Mouse (Mus musculus): ENCODE measurements at regions not wholly inside any gene's neighbourhood (a gene's known extent, or its start where the extent isn't known, plus 50 kb on each side); places are given as distances from the start of the nearest gene placed in this dataset.

GRCm38 (mm10) chr13:46123446-46123845 is 150.1 kb upstream of the Stmnd1 start:
- no peak for DNase-seq (ENCODE audit: low spot score in 2 of 2)

DNA sequence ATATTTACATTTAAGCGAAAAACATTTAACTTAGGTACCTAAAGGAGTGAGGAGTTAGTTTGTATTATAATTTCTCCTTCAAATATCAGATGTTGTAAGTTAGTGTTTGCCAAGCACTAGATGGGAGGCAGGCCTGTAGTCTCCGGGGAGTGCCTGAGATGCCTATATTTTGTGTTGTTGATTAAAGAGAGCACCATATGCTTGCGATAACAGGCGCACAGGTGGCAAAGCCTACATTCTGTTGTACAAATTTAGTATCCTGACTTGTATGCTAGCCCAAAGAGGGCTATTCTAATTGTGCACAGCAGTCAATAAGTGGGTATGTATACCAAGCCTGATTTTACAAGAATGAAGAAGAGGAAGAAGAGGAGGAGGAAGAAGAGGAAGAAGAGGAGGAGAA is 151.8 kb upstream of the Atxn1 start:
- DNase-seq (ENCODE audit: low spot score in 2 of 2): no peak

DNA sequence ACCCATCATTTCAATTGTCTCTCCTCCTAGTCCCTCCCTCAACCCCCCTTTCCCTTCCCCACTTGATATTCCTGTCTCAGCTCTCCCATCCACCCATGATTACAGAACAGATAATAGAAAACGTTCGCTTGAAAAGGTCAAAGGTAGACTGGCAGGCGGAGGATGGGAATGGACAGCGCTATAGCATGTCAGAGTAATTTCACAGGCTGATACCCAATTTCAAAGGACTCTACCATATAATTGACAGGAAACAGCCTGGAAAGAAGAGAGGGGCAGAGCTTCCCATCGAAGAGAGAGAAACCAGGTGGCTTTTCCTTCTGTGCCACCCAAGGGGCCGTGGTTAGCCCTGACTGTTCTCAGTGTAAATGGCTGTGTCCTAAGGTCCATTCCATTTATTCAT is 140.2 kb upstream of the Atxn1 start:
- no peak for DNase-seq (ENCODE audit: low spot score in 2 of 2)

DNA sequence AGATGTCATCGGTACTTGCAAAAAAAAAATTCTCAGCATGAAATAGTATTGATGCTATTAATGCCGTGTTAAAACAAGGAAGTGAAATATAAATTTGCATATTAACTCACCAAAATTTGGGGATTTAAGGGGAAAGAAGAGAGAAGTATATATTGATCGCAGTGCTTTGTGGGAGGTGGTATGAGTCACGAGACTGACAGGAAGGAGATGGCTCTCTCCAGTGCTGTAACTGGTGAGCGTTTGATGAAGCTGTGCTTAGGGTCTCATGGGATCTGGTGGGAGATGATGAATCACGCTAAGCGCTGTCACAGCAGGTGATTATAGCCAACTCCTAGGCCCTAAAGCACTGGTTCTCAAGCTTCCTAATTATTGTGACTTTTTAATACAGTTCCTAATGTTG is 133.8 kb upstream of the Atxn1 start:
- DNase-seq (ENCODE audit: low spot score in 2 of 2): peak in 1 of 2 experiments; percentile 29

GRCm38 (mm10) chr13:46098131-46098530 is 133.3 kb upstream of the Atxn1 start:
- DNase-seq (ENCODE audit: low spot score in 2 of 2): no peak

- DNase-seq (ENCODE audit: low spot score in 2 of 2): peak in 1 of 2 experiments; percentile 19
These were observed 132.2 kb upstream of the Atxn1 start for GRCm38 (mm10) chr13:46096968-46097367.

GRCm38 (mm10) chr13:46096416-46096815 is 131.6 kb upstream of the Atxn1 start:
- no peak for DNase-seq (ENCODE audit: low spot score in 2 of 2)

- no peak for DNase-seq (ENCODE audit: low spot score in 2 of 2)
These were observed 128.0 kb upstream of the Atxn1 start for GRCm38 (mm10) chr13:46092787-46093186.

DNA sequence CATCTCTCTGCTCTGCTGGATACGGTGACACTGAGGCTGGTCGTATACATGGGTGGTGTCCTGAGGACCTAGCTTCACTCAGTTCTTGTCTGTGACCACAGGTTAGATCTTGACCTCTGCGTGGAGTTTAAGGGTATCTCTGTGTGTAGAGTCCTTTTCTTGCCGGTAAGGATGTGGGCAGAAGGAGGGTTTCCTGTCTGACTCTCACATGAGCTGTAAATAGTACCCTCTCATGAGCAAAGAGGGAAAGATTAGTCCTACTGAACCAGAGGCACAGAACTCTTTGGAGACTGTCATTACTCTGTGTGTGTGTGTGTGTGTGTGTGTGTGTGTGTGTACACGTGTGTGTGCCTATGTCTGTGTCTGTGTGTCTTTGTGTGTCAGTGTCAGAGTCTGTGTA is 126.3 kb upstream of the Atxn1 start:
- peak in 1 of 2 experiments; percentile 20 for DNase-seq (ENCODE audit: low spot score in 2 of 2)

- DNase-seq (ENCODE audit: low spot score in 2 of 2): no peak
These were observed 123.4 kb upstream of the Atxn1 start for GRCm38 (mm10) chr13:46088237-46088636.

DNA sequence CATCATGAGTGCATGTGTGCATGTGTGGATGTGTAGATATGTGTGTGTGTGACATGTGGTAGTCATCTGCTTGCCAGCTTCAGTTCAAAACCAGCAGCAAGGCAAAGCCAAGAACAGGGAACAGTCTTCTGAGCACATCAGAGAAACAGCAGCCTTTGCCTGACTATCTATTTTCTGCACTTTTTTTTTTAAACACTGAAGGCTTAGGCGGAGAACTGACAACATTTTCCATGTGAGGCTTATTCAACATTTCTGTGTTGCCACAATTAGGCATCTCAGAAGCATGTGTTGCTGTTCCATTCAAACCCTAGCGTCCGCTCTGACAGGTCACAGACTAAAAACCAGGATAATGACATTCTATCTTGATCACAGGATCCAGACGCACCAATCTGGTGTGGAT is 122.9 kb upstream of the Atxn1 start:
- no peak for DNase-seq (ENCODE audit: low spot score in 2 of 2)

DNA sequence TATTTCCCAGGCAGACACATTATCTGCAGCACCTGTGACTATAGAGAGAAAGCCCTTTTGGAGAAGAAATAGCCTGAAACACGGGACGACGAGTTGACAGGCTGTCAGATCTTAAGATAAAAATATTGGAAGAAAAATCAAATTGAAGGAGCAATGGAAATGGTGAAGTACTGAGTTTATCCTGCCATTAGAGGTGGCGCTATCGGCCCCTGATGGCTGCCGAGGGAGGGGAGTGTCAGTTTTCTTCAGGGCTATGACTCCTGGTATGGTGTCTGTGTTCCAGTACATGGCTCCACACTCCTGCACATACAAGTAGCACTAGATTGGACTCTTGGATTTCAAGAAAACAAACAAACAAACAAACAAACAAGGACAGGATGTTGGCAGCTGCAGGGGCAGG is 112.1 kb upstream of the Atxn1 start:
- no peak for DNase-seq (ENCODE audit: low spot score in 2 of 2)

DNA sequence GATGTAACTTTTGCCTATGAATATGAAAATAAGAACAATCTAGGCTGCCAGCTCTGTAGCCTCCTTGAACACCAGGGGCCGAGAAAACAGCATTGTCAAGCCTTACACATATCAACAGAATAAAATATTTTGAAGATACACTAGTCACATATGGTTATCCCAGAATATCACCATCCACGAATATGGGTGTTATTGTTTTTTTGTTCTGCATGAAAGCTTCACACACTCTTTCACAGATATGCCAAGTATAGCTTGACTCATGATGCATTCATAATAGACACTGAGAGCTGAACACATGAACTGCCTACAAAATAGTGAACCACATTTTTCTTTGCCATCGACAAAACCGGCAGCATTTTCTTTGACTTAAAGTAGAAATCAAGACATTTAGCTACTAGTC is 106.9 kb upstream of the Atxn1 start:
- DNase-seq (ENCODE audit: low spot score in 2 of 2): no peak

DNA sequence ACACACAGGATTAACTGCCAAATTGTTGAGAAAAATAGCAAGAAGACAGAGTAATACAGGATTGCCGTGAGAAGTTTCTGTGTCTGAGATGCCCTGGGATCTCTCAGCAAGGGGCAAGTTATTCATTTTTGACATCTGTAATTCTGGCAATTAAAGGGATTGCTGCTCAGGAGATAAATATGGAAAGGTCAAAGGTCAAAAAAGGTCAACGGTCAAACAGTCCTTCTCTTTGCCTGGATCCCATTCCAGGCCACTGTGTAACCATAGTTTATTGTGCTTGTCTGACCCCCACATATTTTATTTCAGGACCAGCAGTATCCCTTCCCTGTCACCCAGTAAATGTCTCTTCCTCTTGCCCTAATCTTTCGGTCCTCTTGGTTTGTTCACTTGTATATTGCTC is 104.8 kb upstream of the Atxn1 start:
- no peak for DNase-seq (ENCODE audit: low spot score in 2 of 2)

DNA sequence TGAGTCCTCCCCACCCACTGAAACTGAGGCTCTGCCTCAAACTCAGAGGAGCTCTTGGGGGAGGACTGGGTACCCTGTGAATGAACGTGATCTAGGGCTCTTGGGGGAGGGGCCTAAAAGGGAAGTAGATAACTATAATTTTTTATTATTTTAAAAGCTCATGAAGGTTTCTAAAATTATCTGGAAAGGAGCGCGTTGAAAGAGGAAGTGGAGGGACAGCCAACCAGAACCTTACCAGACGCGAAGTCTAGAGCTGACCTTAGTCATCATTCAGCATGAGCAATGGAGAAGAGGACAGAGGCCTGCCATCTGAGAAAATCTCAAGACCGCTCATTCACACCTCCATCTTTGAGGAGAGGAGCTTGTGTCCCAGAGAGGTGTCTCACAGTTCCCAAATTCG is 98.0 kb upstream of the Atxn1 start:
- peak in 1 of 2 experiments; percentile 47 for DNase-seq (ENCODE audit: low spot score in 2 of 2)

- no peak for DNase-seq (ENCODE audit: low spot score in 2 of 2)
These were observed 95.1 kb upstream of the Atxn1 start for GRCm38 (mm10) chr13:46059870-46060269.

- peak in 1 of 2 experiments; percentile 2 for DNase-seq (ENCODE audit: low spot score in 2 of 2)
These were observed 94.1 kb upstream of the Atxn1 start for GRCm38 (mm10) chr13:46058862-46059261.

- no peak for DNase-seq (ENCODE audit: low spot score in 2 of 2)
These were observed 93.5 kb upstream of the Atxn1 start for GRCm38 (mm10) chr13:46058341-46058740.

DNA sequence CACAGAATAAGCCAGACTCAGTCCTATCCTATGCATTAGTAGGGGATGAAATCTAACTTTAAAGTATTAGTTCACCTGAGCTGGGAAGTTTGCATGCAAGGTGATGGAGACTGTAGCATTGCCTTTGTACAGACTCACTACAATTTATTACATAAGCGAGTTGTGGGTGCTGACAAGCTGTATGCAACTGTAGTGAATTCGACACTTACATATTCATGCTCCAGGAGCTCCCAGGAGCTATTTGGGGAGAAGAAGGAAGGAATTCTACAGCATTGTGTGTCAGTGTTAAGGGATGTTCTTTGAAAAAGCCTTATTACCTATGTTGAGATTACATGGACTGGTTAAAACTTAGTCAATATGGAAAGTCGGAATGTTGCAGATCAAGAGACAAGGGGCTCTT is 90.6 kb upstream of the Atxn1 start:
- no peak for DNase-seq (ENCODE audit: low spot score in 2 of 2)

- peak in 1 of 2 experiments; percentile 19 for DNase-seq (ENCODE audit: low spot score in 2 of 2)
These were observed 78.8 kb upstream of the Atxn1 start for GRCm38 (mm10) chr13:46043568-46043967.

- DNase-seq (ENCODE audit: low spot score in 2 of 2): peak; percentile 48 to 79
These were observed 78.2 kb upstream of the Atxn1 start for GRCm38 (mm10) chr13:46043016-46043415.

GRCm38 (mm10) chr13:46042224-46042623 is 77.4 kb upstream of the Atxn1 start:
- DNase-seq (ENCODE audit: low spot score in 2 of 2): no peak

GRCm38 (mm10) chr13:46041475-46041874 is 76.7 kb upstream of the Atxn1 start:
- no peak for DNase-seq (ENCODE audit: low spot score in 2 of 2)

- DNase-seq (ENCODE audit: low spot score in 2 of 2): no peak
These were observed 75.3 kb upstream of the Atxn1 start for GRCm38 (mm10) chr13:46040062-46040461.

All from natural killer cell, adult 2 months (primary cell).